Mouse (Mus musculus) G1E-ER4 (cell line): ENCODE measurements around the gene Lingo2. TPM values are rescaled to one million over a fixed set of nuclear protein-coding genes. Genes with fewer than 3 reads are reported as not detected.

Experiments
- GATA1 ChIP-seq: IDR thresholded peaks from one replicate; pipeline ENCODE4 v1.8.0; 2012; ENCODE audit warnings: low read length, inconsistent platforms
- polyA plus RNA-seq: library from polyadenylated mRNA; stranded (reverse); fragments of >175 nt; gene quantifications from 2 replicates; pipeline ENCODE4 v1.2.3, GENCODE M21; 2012

Gene Lingo2
- polyA plus RNA-seq, 1 experiment, result not detected

GRCm38 (mm10) chr4:36311431-36311830, 640.1 kb downstream of the Lingo2 start:
- no peak for TF ChIP-seq GATA1

GRCm38 (mm10) chr4:36305228-36305627, 646.3 kb downstream of the Lingo2 start:
- no peak for TF ChIP-seq GATA1

- TF ChIP-seq GATA1, result no peak
Observed at GRCm38 (mm10) chr4:36289701-36290053, 661.9 kb downstream of the Lingo2 start.

GRCm38 (mm10) chr4:36288813-36289700, 662.5 kb downstream of the Lingo2 start:
- no peak for TF ChIP-seq GATA1

GRCm38 (mm10) chr4:36262436-36263169, 688.9 kb downstream of the Lingo2 start:
- TF ChIP-seq GATA1, result no peak

GRCm38 (mm10) chr4:36186231-36186922, 765.2 kb downstream of the Lingo2 start:
- no peak for TF ChIP-seq GATA1

- no peak for TF ChIP-seq GATA1
Observed at GRCm38 (mm10) chr4:36183643-36184042, 767.9 kb downstream of the Lingo2 start.

GRCm38 (mm10) chr4:36170099-36170498, 781.4 kb downstream of the Lingo2 start:
- TF ChIP-seq GATA1, result no peak

- no peak for TF ChIP-seq GATA1
Observed at GRCm38 (mm10) chr4:36131341-36131740, 820.2 kb downstream of the Lingo2 start.

GRCm38 (mm10) chr4:36095482-36095881, 856.1 kb downstream of the Lingo2 start:
- TF ChIP-seq GATA1, result no peak

GRCm38 (mm10) chr4:36081095-36081852, 870.3 kb downstream of the Lingo2 start:
- TF ChIP-seq GATA1, result no peak

GRCm38 (mm10) chr4:36078910-36079525, 872.5 kb downstream of the Lingo2 start:
- TF ChIP-seq GATA1, result no peak

- no peak for TF ChIP-seq GATA1
Observed at GRCm38 (mm10) chr4:36052791-36053376, 898.7 kb downstream of the Lingo2 start.

GRCm38 (mm10) chr4:36040361-36040760, 911.2 kb downstream of the Lingo2 start:
- TF ChIP-seq GATA1, result no peak

- no peak for TF ChIP-seq GATA1
Observed at GRCm38 (mm10) chr4:36038742-36039141, 912.8 kb downstream of the Lingo2 start.
